Mouse (Mus musculus): ENCODE data around the gene Mon2.
A peak's percentile ranks its signal among the peaks of the same experiment; 100 is the strongest.
"Not testable (repeated sequence)": the region's sequence is repeated elsewhere in the genome, so short reads cannot be mapped to it uniquely, and the experiment has no call there.

Gene Mon2

GRCm38 (mm10) chr10:122991648-122992047, 84.7 kb downstream of the Mon2 start:
- DNase-seq (ENCODE audit: extremely low spot score): no peak

DNA sequence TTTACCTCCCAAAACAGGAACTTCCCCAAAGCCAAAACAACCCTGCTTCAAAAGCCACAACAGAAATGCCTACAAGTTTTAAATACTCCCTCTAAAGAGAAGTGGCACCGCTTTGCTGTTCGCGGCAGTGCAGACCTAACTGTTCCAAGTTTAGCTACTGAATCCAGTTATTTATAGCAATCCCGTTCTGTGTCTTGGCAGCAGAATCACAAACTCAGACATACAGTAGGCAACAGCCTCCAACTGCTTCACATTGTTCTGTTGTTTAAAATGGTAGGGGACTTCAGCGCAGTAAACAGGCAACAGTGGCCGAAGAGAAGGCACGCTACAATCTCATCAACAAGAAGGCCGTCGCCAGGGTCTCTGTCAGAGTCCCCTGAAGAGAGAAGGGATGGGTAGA, 85.3 kb downstream of the Mon2 start:
- DNase-seq (ENCODE audit: extremely low spot score): no peak

DNA sequence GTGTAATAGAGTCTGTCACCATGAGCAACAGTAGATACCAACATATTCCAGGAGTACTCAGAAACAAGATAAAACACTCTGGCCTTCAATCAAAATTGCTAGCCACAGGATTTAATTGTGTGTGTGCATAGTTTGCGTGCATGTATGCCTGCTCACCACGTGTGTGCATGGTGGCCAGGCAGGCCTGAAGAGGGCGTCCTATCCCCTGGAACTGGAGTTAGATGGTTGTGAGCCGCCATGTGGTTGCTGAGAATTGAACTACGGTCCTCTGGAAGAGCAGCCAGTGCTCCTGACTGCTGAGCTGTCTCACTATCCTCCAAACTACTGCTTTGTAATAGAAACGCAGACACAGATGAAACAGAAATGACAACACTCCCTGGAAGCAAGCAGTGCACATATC, 85.7 kb downstream of the Mon2 start:
- no peak for DNase-seq (ENCODE audit: extremely low spot score)

GRCm38 (mm10) chr10:122989916-122990315, 86.4 kb downstream of the Mon2 start:
- no peak for DNase-seq (ENCODE audit: extremely low spot score)

DNA sequence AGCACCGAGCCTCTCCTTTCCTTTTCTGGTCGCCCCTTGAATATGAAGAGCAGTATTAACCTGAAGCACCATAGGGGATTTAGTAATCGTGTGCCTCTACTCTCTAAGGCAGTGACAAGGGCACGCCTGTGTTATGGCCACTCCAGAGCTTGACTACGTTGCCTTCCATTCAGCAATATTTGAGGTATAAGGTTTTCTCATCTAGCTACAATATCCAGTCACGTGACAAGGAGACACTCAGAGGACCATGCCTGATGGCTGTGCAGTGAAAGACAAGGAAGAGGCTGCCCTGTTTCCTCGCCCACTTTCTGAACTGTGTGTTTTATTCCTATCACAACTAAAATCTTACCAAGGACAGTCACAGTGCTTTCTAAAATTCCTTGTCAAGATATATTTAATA, 87.9 kb downstream of the Mon2 start:
- no peak for DNase-seq (ENCODE audit: extremely low spot score)

DNA sequence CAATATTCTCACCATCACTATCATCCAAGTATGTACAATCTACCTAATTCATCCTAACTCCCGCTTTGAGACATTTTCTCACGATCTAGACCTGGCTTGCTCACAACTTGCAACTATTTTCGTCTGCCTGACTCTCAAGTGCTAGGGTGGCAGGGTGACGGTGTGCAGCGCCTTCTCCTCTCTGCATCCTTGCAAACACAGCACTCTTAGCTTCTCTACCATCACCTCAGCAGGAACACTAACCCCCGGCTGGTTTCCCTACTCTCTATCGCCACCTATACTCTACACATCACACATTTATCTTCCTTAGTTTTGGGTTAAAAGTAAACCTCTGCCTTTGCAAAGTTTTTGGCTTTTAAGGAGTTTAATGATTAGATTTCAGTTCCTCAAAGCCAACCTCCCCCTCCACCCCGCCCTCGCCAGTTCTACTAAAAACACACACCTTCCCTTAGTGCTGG, 88.6 kb downstream of the Mon2 start:
- peak; percentile 70 for DNase-seq (ENCODE audit: extremely low spot score)

- DNase-seq (ENCODE audit: extremely low spot score): peak; percentile 84
Observed at GRCm38 (mm10) chr10:122986320-122987225, 89.7 kb downstream of the Mon2 start.

GRCm38 (mm10) chr10:122985515-122986319, 90.6 kb downstream of the Mon2 start:
- peak; percentile 90 for DNase-seq (ENCODE audit: extremely low spot score)

DNA sequence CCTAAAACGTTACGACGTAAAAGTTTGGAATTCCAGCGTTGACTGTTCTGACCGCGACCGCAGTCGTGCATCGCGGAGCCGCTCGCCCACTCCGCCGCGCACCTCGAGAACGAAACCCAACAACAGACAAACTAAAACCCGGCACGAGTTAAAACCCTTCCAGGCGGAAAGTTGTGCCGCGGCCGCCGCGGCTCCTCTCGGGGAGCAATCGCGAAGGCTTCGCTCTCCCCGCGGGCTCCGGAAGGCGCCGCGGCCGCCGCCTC, 91.1 kb downstream of the Mon2 start:
- no peak for DNase-seq (ENCODE audit: extremely low spot score)

- no peak for DNase-seq (ENCODE audit: extremely low spot score)
Observed at GRCm38 (mm10) chr10:122984531-122985251, 91.6 kb downstream of the Mon2 start.

DNA sequence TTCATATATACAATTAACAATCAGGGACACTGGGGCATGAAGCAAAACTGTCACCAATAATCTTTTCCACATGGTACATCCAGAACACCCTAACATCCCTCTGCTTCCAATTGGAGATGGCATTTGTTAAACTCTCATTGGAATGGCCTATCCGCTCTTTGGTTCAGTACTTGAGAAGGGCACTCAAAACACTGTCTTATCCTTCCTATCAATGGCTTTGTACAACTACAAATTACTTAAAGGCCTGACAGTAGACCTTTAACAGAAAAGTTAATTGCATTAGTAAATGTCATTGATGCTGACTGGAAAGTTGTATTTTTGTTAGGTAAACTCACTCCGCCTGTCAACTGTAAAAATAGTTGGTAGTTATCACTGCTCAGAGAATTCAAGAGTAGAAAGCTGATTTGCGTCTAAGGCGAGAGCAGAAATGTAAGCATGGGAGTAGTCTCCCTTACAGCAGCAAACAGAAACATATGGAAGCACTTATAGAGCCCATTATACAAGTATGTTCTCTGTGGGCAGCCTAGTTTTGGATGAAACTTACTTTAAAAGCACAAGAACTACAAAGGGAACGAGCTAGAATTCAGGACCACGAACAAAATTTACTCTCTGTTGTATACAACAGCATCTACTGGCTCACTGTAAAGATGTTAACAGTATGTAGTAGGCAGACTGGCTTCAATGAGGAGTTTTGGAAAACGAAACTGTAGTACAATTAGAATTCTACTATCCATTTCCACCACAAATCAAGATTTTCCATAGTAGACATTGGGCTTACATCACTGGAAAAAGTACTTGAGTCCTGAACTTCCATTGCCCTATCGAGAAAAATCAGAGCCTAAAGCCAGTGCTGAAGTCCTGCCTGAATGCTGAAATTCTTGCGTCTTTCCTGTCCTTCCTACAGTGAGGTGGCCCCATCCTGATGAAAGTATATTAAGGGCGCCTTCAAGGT, 92.5 kb downstream of the Mon2 start:
- no peak for DNase-seq (ENCODE audit: extremely low spot score)

GRCm38 (mm10) chr10:122982909-122983578, 93.3 kb downstream of the Mon2 start:
- DNase-seq (ENCODE audit: extremely low spot score): no peak

DNA sequence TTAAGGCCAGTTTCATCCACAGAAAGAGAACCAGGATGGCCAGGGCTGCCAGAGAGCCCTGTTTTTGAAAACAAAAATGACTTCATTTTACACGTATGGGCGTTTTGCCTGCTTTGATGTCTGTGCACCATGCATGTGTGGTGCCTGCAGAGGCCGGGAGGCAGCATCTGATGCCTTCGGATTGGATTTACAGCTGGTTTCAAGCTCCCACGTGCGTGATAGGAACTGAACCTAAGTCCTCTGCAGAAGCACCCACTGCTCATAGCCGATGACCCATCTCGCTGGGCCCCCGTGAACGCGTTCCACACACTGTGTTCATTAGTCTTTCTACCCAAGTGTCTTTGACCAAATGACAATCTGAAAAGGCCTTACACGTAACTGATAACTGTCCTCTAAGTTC, 96.2 kb downstream of the Mon2 start:
- DNase-seq (ENCODE audit: extremely low spot score): no peak

- no peak for DNase-seq (ENCODE audit: extremely low spot score)
Observed at GRCm38 (mm10) chr10:122979356-122979755, 96.9 kb downstream of the Mon2 start.

DNA sequence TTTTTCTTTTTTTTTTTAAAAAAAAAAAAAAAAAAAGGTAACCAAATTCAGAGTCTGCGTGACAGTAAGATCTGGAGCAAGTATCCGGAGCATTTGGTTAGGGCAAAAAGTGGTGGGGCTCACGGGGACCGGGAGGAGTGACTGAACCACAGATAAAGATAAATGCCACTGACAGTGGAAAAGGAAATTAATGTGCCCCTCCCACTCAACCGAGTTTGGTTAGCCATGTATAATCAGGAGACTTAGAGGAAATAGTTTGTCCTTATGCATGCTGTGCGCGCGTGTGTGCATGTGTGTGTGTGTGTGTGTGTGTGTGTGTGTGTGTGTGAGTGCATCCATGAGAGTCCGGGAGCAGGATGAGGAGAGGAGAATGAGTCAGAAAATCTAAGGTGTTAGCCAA, 100.3 kb downstream of the Mon2 start:
- DNase-seq (ENCODE audit: extremely low spot score): no peak

- DNase-seq (ENCODE audit: extremely low spot score): no peak
Observed at GRCm38 (mm10) chr10:122973241-122973640, 103.1 kb downstream of the Mon2 start.

GRCm38 (mm10) chr10:122970188-122970587, 106.1 kb downstream of the Mon2 start:
- DNase-seq (ENCODE audit: extremely low spot score): no peak

GRCm38 (mm10) chr10:122966421-122966820, 109.9 kb downstream of the Mon2 start:
- no peak for DNase-seq (ENCODE audit: extremely low spot score)

DNA sequence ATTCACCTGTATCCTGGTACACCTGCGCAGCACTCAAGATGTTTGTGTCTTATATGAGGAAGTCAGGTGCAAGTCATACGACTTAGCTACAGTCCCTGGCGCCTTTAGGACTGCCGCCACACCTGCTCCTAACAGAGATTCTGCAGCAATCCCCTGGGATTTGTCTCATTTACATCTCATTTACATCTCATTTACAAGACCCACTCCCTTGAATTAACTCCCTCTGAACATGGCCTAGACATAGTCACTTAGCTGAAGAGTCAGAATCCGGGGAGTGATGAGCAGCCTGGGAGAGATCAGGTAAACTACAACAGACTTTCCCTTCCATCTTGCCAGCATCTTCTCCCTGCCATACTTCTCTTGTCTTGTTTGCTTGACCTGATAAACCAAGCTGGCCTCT, 110.7 kb downstream of the Mon2 start:
- DNase-seq (ENCODE audit: extremely low spot score): not testable (repeated sequence)

DNA sequence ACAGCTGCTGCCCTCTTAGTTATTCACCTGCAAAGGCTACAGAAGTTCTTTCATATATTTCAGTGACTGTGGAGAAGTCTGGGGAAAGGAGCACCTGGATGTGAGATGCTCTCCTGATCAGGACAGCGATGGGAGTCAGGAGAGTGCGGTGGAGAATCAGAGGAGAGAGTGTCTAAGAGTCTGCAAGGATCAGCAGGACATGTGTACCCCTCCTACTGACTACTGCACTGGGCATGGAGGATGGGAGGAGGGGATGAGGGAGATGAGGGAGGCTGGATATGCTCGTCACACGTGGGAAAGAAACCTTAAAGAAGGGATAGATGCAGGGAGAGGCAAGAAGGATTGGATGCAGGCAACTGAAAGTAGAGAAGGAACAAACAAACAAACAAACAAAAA, 112.1 kb downstream of the Mon2 start:
- no peak for DNase-seq (ENCODE audit: extremely low spot score)

Measured in embryo, embryonic 9.5 days (tissue).